Mouse (Mus musculus): ENCODE measurements at regions not wholly inside any gene's neighbourhood (a gene's known extent, or its start where the extent isn't known, plus 50 kb on each side); places are given as distances from the start of the nearest gene placed in this dataset.
"Not testable (repeated sequence)": the region's sequence is repeated elsewhere in the genome, so short reads cannot be mapped to it uniquely, and the experiment has no call there.

DNA sequence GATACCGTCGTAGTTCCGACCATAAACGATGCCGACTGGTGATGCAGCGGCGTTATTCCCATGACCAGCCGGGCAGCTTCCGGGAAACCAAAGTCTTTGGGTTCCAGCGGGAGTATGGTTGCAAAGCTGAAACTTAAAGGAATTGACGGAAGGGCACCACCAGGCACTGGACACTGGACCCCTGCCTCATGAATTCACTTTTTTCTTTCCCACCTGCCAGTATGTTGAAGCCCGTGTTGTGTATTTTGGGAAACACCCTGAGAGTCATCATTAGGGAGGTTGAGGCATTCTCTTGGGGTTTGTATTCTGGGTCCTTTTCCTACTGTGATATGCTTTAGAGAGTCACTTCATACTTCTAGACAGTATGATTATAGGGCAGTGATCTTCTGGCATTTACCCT is 197.9 kb downstream of the Samd9l start:
- DNase-seq, result not testable (repeated sequence)

DNA sequence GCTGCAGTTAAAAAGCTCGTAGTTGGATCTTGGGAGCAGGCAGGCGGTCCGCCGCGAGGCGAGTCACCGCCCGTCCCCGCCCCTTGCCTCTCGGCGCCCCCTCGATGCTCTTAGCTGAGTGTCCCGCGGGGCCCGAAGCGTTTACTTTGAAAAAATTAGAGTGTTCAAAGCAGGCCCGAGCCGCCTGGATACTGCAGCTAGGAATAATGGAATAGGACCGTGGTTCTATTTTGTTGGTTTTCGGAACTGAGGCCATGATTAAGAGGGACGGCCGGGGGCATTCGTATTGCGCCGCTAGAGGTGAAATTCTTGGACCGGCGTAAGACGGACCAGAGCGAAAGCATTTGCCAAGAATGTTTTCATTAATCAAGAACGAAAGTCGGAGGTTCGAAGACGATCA is 198.3 kb downstream of the Samd9l start:
- DNase-seq, result no peak

DNA sequence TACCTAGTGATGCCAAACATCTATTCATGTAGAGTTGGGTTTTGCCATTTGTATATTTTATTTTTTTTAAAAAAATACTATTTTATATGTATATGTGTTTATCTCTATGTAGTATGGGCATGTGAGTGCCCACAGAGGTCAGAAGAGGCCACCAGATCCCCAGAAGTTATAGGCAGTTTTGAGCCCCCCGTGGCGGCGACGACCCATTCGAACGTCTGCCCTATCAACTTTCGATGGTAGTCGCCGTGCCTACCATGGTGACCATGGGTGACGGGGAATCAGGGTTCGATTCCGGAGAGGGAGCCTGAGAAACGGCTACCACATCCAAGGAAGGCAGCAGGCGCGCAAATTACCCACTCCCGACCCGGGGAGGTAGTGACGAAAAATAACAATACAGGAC is 198.8 kb downstream of the Samd9l start:
- DNase-seq, result peak; percentile 38

DNA sequence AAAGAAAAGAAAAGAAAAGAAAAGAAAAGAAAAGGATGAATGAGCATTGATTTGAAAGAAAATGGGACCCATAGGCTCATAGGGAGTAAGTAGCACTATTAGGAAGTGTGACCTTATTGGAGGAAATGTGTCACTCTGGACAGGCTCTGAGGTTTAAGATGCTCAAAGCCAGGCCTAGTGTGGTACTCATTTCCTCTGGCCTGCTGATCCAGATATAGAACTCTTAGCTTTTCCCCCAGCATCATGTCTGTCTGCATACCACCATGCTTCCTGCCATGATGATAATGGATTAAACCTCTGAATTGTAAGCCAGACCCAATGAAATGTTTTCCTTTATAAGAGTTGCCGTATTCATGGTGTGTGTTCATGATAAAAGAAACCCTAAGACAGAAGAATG is 206.9 kb downstream of the Samd9l start:
- DNase-seq, result not testable (repeated sequence)

DNA sequence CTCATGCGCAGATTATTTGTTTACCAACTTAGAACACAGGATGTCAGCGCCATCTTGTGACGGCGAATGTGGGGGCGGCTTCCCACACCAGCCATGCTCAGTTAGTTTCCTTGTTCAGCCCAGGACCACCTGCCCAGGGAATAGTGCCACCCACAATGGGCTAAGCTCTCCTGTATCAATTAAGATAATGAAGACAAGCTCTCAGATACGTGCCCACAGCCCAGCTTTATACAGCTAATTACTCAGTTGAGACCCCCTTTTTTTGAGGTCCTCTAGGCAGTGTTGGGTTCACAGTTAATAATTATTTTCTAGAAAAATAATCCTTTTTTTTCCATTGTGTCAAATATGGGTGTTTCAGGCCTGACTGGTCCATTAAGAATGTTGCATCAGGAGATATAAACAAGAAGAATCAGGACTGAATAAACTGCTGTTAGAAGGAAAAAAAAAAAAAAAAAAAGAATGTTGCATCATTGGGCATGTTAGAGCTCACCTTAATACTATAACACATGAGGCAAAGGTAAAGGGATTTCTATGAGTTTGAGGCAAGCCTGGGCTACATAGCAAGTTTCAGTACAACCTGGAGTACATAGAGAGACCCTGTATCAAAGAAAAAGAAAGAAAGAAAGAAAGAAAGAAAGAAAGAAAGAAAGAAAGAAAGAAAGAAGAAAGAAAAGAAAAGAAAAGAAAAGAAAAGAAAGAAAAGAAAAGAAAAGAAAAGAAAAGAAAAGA is 207.5 kb downstream of the Samd9l start:
- DNase-seq, result not testable (repeated sequence)

DNA sequence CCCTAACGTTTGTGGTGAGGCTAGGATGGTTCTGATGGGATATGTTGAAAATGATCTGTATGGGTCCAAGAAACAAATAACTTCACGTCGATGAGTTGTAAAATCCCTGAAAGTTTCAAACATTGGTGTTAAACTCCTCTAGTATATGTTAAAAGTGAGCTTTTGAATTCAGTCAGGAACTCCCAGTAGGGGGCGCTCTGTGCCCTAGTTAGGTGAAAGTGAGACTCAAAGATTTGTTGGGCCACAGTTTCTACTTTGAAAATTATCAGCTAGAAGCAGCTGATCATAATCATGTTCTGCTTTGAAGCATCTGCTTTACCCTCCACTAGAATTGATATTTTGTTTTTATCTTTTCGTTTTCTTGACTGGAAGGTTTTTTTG is 215.6 kb downstream of the Samd9l start:
- peak; percentile 47 for DNase-seq

DNA sequence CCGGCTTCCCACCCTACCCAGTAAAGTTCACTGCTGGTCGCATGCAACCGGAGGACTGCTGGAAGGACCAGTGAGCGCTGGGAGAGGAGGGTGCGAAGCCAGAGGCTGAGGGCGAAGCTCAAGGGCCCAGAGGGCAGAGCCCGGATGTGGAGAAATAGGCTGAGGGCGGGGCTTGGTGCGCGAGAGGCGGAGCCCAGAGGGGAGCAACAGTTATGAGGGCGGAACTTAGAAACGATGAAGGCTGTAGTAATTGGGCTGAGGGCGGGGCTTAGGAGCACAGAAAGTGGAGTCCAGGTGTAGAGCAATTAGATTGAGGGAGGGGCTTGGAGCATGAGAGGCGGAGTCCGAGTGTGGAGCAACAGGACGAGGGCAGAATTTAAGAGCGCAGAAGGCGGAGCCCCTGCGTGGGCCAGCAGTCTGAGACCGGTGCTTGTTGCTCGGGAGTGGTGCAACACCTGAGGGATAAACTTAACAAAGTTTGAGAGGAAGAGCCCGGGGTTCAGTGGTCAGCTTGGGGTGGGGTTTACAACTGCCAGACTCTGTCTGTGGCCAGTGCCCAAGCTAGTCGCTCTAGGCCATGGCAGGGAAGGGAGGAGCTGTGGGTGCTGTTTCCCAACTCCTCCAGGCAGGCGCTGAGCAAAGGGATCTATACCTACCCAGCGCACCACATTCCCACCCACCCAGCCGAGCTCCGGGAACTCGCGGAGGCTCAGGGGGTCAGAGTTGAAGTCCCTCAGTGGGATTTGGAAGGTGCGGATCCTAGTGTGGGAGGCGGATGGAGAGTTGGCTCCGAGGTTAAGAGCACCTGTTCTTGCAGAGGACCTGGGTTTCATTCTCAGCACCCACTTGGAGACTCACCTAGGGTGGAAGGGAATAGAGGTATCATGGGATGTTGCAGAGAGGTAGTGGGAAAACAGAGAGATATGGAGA is 216.2 kb downstream of the Samd9l start:
- peak; percentile 18 for DNase-seq

DNA sequence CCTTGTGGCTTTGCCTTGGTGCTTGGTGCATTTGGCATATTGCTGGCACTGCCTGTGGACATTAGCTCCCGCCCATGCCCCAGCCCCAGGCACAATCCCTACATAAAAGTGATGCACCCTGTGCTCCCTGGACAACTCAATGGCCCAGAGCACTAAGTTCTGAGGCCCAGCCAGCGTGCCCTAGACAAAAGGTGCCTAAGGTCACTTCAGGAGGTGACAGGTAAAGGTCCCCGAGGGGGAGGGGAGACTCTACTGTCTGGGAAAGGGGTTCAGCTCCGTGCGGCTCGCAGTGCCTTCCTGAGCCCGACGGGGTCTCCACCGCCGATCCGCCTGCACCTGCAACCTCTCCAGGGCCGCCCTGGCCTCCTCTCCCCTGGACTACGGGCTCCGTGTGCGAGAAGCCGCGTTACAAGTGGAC is 216.9 kb downstream of the Samd9l start:
- DNase-seq, result not testable (repeated sequence)

DNA sequence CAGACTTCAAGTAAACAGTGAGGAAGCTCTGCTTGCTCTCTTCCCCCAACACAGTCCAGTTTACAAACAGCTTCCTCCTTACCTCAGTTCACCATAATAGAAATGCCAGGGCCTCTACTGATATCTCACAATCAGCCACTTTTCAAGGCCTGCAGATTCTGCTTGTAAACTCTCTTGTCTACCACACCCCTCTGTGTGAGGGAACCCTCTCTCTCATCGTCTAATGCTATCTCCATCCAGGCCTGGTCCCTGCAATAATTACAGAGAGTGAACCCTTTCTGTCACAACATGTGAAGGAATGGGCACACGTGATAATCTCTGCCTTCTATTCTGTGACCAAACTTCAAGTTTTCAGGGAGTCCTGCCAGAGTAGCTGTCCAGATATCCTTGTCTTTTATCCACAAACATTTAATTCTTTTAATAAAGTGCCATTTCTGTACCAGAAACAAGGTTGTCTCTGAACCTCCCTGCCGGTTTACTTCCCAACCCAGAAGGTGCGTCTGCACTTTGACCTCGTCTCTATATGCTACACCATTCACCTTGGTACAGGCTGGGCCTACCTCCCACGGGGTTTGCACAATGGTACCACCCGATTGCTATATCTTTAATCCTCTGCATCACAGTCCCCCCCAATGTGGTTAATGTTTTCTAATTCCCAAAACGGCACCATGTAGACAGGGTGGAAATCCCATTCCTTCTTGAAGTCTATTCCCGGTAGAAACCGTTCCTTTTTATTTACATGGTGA is 219.6 kb downstream of the Samd9l start:
- DNase-seq, result not testable (repeated sequence)

DNA sequence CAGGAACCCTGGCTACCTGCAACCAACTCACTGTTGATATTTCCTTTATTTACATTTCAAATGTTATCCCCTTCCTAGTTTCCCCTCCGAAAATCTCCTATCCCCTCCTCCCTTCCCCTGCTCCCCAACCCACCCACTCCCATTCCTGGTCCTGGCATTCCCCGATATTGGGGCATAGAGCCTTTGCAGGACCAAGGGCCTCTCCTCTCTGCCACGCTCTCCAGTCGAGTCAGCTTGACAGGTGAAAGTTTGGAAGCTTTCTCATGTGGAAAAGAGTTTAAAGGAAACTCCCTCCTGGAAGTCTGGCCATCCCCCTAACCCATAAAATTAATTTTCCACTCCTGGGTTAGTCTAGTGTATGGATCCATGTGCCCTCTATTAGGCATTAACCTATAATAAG is 229.9 kb downstream of the Samd9l start:
- not testable (repeated sequence) for DNase-seq

DNA sequence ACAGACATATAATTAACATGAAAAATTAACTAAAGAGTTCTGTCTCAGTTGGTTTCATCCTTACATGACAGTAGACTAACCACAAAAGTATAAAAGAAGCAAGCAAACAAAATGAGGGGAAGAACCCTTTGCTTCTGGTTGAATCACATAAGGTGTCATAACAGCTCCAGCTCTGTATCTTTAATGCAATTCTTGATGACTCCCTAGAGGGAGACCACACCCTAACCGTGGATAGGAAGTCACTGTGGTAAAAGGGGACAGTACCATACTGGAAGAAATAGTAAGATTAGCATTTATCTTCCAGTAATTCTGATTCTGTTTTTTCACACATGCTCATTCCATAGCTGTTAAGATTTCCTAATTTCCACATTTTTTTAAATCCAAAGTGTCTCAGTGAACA is 233.2 kb downstream of the Samd9l start:
- DNase-seq, result not testable (repeated sequence)

DNA sequence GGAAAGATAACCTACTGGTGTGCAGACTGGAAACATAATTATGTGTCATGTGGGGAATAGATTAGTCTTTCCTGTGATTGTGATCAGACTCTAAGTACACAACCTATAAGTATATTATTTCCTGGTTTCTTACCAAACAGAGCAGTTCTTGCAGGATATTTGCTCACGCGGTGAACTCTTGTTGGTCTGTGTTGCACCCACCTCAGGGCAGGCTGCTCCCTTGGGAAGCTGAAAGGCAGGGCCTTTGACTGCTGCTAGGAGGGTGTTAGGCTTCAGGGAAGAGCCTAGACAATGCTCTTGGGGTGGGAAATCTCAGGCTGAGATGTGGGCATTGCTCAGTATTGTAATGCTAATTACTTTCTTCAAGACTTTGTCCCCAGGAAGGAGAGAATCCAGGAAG is 247.5 kb downstream of the Samd9l start:
- not testable (repeated sequence) for DNase-seq

DNA sequence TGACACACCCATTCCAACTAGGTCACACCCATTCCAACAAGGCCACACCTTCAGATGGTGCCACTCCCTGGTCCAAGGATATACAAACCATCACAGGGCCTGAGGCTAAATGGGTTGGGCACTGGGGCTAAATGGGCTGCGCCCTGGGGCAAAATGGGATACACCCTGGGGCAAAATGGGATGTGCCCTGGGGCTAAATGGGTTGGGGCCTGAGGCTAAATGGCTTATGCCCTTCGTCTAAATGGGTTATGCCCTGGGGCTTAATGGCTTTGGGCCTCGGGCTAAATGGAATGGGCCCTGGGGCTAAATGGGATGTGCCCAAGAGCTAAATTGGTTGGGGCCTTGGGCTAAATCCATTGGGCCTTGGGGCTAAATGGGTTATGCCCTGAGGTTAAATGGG is 261.5 kb downstream of the Samd9l start:
- not testable (repeated sequence) for DNase-seq

DNA sequence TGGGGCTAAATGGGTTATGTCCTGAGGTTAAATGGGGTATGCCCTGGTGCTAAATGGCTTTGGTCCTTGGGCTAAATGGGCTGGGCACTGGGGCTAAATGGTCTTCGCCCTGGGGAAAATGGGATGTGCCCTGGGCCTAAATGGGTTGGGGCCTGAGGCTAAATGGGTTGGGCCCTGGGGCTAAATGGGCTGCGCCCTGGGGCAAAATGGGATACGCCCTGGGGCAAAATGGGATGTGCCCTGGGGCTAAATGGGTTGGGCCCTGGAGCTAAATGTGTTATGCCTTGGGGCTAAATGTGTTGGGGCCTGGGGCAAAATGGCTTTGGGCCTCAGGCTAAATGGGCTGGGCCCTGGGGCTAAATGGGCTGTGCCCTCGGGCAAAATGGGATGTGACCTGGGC is 265.6 kb downstream of the Samd9l start:
- not testable (repeated sequence) for DNase-seq

DNA sequence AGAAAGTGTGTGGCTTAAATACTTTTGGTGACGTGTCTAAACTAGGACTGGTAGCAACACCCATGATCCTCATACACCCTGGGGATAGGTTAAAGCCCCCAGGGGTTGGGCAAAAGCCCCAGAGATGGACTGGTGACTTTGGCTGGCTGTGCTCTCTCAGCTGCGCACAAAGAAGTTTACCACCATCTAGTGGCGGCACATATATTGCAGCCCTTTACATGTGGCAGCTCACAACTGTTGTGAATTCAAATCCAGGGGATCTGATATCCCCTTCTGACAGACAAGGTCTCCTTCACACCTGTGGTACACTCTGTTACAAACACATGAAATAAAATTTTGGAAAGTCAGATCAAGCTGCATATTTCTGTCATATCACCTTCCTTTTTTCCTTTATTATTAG is 283.1 kb downstream of the Samd9l start:
- not testable (repeated sequence) for DNase-seq
